Mouse (Mus musculus): ENCODE measurements around the gene Slc35e3.
"Not testable (repeated sequence)": the region's sequence is repeated elsewhere in the genome, so short reads cannot be mapped to it uniquely, and the experiment has no call there.

Gene Slc35e3

GRCm38 (mm10) chr10:117732962-117733592 is 13.1 kb downstream of the Slc35e3 start:
- DNase-seq (ENCODE audit: low spot score), result no peak

GRCm38 (mm10) chr10:117732184-117732583 is 14.0 kb downstream of the Slc35e3 start:
- no peak for DNase-seq (ENCODE audit: low spot score)

- DNase-seq (ENCODE audit: low spot score), result no peak
These were observed 14.7 kb downstream of the Slc35e3 start for GRCm38 (mm10) chr10:117731244-117732101.

GRCm38 (mm10) chr10:117730637-117731203 is 15.4 kb downstream of the Slc35e3 start:
- no peak for DNase-seq (ENCODE audit: low spot score)

GRCm38 (mm10) chr10:117730140-117730539 is 16.0 kb downstream of the Slc35e3 start:
- DNase-seq (ENCODE audit: low spot score), result no peak

GRCm38 (mm10) chr10:117729139-117729814 is 16.9 kb downstream of the Slc35e3 start:
- DNase-seq (ENCODE audit: low spot score), result no peak

GRCm38 (mm10) chr10:117728574-117728973 is 17.6 kb downstream of the Slc35e3 start:
- DNase-seq (ENCODE audit: low spot score), result no peak

GRCm38 (mm10) chr10:117727518-117728110 is 18.6 kb downstream of the Slc35e3 start:
- no peak for DNase-seq (ENCODE audit: low spot score)

- no peak for DNase-seq (ENCODE audit: low spot score)
These were observed 19.2 kb downstream of the Slc35e3 start for GRCm38 (mm10) chr10:117726888-117727385.

- no peak for DNase-seq (ENCODE audit: low spot score)
These were observed 19.8 kb downstream of the Slc35e3 start for GRCm38 (mm10) chr10:117726350-117726749.

- DNase-seq (ENCODE audit: low spot score), result no peak
These were observed 20.5 kb downstream of the Slc35e3 start for GRCm38 (mm10) chr10:117725671-117726070.

GRCm38 (mm10) chr10:117724804-117725361 is 21.3 kb downstream of the Slc35e3 start:
- DNase-seq (ENCODE audit: low spot score), result no peak

- no peak for DNase-seq (ENCODE audit: low spot score)
These were observed 21.9 kb downstream of the Slc35e3 start for GRCm38 (mm10) chr10:117724136-117724718.

- no peak for DNase-seq (ENCODE audit: low spot score)
These were observed 27.7 kb downstream of the Slc35e3 start for GRCm38 (mm10) chr10:117718161-117719119.

GRCm38 (mm10) chr10:117717583-117717982 is 28.6 kb downstream of the Slc35e3 start:
- no peak for DNase-seq (ENCODE audit: low spot score)

- DNase-seq (ENCODE audit: low spot score), result no peak
These were observed 29.5 kb downstream of the Slc35e3 start for GRCm38 (mm10) chr10:117716686-117717085.

GRCm38 (mm10) chr10:117715654-117716053 is 30.5 kb downstream of the Slc35e3 start:
- DNase-seq (ENCODE audit: low spot score), result not testable (repeated sequence)

- no peak for DNase-seq (ENCODE audit: low spot score)
These were observed 31.2 kb downstream of the Slc35e3 start for GRCm38 (mm10) chr10:117714928-117715500.

GRCm38 (mm10) chr10:117714048-117714545 is 32.1 kb downstream of the Slc35e3 start:
- DNase-seq (ENCODE audit: low spot score), result no peak

Measured in ovary, postnatal 10 days (tissue).